Mouse (Mus musculus) layer of hippocampus, adult 9-11 months (tissue): ENCODE measurements around the gene Bicd2.
"Not testable (repeated sequence)": the region's sequence is repeated elsewhere in the genome, so short reads cannot be mapped to it uniquely, and the experiment has no call there.

Experiments used
- DNase-seq: peaks from one replicate; pipeline ENCODE4 v3.0.0; 2022

The Bicd2 gene

DNA sequence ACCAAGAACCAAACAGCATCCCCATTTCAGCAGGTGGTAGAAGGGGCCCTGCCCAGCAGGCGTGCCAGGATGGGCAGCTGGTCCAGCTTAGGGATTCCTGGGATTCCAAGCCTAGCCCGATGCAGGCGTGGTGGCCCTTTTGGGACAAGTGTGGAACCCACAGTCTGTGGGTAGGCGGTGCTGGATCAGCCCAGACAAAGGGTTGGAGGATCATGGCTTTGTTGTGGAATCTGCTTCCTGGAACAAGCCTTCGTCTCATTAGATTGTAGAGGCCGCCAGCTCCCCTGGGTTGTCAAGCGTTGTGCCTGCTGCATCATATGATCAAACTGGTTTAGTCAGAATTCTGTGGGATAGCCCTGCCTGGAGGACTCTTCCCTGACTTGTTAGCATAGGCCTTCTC, 21.0 kb downstream of the Bicd2 start:
- no peak for DNase-seq

- DNase-seq, result no peak
These were observed 21.4 kb downstream of the Bicd2 start for GRCm38 (mm10) chr13:49362804-49363203.

DNA sequence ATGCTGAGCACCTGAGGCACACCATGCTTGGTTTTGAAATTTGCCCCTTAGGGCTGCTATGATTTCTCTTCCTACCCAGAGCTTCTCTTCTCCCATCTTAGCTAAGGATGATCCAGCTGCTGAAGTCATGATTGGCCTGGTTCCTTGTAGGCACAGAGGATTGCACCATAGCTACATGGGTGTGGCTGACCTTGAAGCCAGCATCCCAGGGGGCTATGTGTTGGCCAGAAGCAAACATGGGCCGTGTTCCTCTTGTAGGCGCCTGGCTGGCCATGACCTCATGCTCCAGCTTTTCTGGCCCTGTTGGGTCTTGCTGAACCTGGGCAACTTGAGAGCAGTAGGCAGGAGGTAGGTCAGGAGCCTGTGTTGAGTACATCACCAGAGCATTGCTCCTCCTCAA, 23.3 kb downstream of the Bicd2 start:
- DNase-seq, result no peak

DNA sequence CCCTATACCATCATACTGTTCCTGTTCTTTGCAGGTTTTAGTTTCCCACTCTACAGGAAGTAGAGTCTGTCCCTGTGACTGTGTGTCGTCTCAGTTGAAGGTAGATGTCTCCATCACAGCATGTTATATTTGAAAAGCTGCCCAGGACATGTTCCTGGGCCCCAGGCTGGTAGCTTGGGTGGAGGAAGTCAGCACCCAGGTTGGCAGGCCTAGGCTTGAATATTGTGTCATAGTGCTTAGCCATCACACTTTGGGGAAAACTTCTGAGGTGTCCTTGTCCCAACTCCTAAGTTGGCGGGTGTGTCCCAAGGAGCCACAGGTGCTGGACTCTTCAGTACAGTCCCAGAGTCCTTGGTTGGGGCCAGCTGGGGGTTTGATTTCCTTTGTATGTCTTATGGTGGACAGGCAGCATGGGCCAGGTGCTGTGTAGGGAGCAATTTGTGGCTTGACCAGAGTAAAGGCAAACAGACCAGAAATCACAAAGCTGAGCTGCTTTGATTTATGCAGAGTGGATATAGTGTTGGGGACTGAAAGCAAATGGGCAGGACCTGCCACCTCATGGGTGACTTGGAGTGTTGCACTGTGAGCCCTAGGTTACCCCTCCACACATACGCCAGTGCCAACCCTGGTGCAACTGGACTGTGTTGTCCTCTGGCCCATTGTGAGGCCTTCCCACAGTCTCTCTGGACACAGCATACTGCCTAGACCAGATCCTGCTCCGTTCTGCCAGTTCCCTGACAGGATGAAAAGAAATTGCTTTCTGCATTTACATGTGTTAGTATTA, 26.5 kb downstream of the Bicd2 start:
- no peak for DNase-seq

GRCm38 (mm10) chr13:49369404-49369803, 28.0 kb downstream of the Bicd2 start:
- no peak for DNase-seq

- not testable (repeated sequence) for DNase-seq
These were observed 28.8 kb downstream of the Bicd2 start for GRCm38 (mm10) chr13:49370216-49370615.

DNA sequence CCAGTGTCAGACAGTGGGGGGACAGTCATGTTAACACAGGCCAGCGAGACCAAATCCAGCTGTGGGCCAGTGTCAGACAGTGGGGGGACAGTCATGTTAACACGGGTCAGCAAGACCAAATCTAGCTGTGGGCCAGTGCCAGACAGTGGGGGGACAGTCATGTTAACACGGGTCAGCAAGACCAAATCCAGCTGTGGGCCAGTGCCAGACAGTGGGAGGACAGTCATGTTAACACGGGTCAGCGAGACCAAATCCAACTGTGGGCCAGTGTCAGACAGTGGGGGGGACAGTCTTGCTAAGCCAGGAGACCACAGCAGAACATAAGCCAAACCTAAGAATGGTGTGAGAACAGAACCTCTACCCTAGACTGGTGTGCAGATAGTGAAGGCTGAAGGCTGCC, 29.5 kb downstream of the Bicd2 start:
- not testable (repeated sequence) for DNase-seq

DNA sequence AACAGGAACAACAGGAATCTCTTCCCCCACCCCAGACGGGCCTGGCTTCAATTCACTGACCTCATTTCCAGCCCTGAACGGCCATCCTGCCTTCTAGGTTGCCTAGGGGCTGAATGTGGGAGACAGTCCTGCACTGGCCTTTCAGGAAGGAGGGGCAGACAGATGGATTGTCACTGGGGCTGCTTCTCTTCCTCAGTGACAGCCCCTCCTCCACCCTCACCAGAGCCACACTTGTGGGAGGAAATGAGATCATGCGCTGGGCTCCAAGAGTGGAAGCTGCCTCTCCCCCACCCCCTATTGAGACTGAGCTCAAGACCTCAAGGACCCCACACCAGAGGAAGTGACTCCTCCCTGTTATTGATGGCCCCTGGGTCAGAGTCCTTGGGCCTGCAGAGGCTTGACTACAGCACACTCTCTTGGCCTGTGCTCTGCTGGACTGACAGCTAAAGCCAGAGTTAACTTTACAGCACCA, 30.1 kb downstream of the Bicd2 start:
- peak; percentile 84 for DNase-seq

GRCm38 (mm10) chr13:49372370-49373060, 31.1 kb downstream of the Bicd2 start:
- DNase-seq, result no peak

- DNase-seq, result no peak
These were observed 32.9 kb downstream of the Bicd2 start for GRCm38 (mm10) chr13:49374304-49374703.

DNA sequence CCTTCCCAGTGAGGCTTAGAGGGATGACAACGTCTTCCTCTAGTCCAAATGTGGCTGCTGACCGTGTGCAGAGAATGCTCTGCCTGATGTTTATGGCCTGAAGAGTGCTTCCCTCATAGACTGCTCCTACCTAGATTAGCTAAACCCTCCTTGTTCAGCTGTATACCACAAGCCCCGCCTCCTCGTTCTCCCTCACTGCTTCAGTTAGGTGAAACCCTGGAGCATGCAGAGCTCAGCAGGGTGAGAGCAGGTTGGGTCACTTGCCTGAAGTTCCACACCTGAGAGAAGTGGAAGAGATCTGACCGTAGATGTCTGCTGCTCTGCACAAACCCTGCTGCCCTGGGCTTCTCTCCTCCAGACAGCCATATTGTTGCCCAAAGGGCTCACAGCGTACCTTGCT, 33.3 kb downstream of the Bicd2 start:
- no peak for DNase-seq

DNA sequence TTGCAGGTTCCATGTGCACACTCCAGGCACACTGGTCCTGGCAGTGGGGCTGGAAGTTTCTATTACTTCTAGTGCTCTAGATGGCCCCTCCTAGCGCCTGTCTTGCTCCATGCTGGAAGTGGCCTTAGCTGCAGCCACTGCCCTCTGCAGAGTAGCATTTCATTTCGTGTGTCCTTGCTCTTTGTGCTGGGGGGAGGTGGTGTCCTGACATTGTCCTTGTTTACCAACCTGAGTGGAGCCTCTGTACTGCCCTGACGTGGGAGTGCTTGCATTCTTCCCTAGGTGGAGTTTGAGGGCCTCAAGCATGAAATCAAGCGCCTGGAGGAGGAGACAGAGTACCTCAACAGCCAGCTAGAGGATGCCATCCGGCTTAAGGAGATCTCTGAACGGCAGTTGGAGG, 36.2 kb downstream of the Bicd2 start:
- DNase-seq, result no peak

- no peak for DNase-seq
These were observed 37.9 kb downstream of the Bicd2 start for GRCm38 (mm10) chr13:49379301-49379700.

DNA sequence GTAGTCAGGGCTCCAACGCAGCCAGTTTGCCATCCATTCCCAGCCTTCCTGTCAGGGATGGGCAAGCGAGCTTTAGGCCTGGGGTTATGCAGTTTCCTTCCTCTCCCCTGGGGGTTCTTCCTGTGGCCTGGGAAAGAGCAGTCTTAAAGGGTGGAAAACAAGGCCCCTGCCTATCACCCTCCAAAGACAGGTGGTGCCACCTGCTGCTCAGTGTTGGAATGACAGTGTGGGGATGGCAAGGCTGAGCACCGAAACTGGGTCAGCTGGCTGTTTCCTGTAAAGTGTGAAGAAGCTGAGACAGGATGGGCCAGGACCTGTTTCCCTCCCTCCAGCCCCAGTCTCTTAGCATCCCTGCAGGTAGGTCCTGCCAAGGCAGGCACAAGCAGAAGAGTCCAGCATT, 39.8 kb downstream of the Bicd2 start:
- DNase-seq, result peak; percentile 71

GRCm38 (mm10) chr13:49382997-49383396, 41.6 kb downstream of the Bicd2 start:
- no peak for DNase-seq

GRCm38 (mm10) chr13:49384751-49385463, 43.5 kb downstream of the Bicd2 start:
- DNase-seq, result peak; percentile 47

DNA sequence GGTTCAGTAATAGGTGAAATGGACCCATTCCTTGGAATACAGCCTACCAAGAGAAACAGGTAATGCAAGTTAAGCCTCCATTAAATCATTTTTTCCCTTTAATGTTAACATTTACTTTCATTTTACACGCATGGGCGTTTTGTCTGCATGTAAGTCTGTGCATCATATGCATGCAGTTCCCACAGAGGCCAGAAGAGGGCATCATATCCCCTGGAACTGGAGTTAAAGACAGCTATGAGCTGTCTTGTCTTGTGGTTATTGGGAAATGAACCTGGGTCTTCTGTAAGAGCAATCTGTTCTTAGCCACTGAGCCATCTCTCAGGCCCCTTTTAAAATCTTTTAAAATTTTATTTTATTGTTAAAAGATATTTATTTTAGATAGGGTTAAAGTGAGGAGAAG, 50.0 kb downstream of the Bicd2 start:
- no peak for DNase-seq

GRCm38 (mm10) chr13:49393579-49393978, 52.2 kb downstream of the Bicd2 start:
- no peak for DNase-seq

DNA sequence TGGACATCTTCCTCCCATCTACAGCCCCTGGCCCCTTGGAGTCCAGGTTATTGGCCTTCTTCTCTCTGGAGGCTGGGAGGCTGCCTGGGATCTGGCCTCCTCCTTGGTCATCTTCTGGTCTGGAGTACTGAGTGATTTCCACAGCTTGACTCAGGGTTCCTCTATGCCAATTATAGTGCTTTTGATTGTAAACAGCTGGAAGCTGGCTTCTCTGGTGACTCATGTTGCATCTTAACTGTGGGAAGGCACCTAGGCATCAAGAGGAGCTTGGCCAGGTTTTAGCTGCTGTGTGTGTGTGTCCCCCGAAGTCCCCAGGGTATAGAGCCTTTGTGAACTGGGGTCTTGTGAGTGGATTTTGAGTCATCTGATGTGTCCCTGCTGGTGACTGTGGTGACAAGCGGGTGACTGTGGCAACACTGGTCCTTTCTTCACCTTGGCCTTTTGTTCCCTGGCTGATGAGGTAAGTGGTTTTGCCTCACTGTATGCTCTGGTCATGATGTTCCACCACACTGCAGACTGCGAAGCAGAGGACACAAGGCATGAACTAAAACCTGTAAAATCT, 53.6 kb downstream of the Bicd2 start:
- no peak for DNase-seq

DNA sequence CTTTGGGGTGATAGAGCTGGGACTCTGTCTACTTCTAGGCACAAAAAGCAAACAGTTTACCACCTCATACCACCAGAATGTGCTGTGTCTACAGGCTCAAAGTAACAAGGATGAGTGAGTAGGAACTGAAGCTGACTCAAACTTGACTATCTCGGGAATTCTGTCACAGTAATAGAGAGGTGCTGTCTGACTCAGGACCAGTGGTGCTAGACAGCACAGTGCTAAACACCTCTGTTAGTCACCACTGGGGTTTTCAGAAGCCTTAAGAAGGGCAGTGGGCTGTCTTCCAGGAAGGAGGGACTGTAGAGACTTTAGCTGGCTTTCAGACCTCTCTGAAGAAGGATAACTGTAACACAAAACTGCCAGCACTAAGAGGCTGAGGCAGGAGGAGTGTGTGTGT, 55.4 kb downstream of the Bicd2 start:
- no peak for DNase-seq

DNA sequence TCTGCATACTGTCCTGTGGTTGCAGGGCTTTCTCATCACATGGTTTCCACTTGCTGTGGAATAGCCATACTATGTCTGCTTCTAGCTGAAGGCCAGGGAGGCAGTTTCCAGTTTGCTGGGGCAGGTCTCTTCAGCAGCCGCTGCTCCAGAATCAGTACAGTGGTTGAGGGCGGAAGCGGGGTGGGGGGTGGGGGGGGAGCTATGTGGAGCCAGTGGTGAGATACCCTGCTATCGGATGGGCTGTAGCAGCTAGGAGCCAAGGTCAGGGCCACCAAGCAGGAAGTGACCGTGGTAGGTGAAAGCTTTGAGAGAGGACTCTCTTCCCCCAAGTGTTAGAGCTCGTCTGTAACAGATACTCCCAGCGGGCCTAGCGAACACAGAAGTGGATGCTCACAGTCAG, 56.8 kb downstream of the Bicd2 start:
- no peak for DNase-seq

DNA sequence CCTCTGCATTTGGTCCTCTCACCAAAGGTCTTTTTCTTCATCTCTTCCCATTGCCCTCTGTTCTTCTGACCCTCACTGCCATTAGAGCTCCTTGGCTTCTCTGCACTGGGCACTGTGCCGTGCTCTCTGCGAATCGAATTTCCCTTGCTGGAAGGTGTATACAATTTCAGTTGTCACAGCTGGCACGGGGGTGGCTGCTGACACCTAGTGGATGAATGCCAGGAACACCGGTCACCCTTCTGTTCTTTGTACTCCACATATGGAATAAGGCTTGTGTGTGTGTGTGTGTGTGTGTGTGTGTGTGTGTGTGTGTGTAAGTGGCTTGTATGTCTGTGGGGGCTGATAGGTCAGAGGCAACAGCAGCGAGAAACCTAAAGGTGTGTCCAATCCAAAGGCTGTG, 58.8 kb downstream of the Bicd2 start:
- no peak for DNase-seq

- no peak for DNase-seq
These were observed 61.2 kb downstream of the Bicd2 start for GRCm38 (mm10) chr13:49402628-49403027.
